Mouse (Mus musculus) layer of hippocampus, adult 8-10 months (tissue): Measurements from ENCODE around the gene Ncmap. TPM values are rescaled to one million over a fixed set of nuclear protein-coding genes. Genes with fewer than 3 reads are reported as not detected.

Experiments
- DNase-seq, 2 experiments: peaks; one replicate each; pipeline ENCODE4 v3.0.0; 2022; ENCODE audit warnings: low spot score in 2 of 2
- total RNA-seq, 4 experiments: library from RNA; stranded (reverse); gene quantifications; 2 replicates each; pipeline ENCODE4 v1.2.4; 2022

Ncmap gene
- 1 to 10 TPM in 1 of 4 experiments, under 1 TPM in 2, not detected in 1; 0.58 to 1.2 (median 0.96) TPM for total RNA-seq

GRCm38 (mm10) chr4:135397991-135398390 lies at the start of gene Ncmap:
Gene Ncmap, minus strand, starts transcription at chr4:135398227.
- no peak for DNase-seq

- no peak for DNase-seq
Observed at GRCm38 (mm10) chr4:135442473-135442872, 44.4 kb upstream of the Ncmap start.

GRCm38 (mm10) chr4:135439904-135440522 lies 42.0 kb upstream of the Ncmap start:
- no peak for DNase-seq

- no peak for DNase-seq
Observed at GRCm38 (mm10) chr4:135439188-135439647, 41.2 kb upstream of the Ncmap start.

GRCm38 (mm10) chr4:135437924-135438323 lies 39.9 kb upstream of the Ncmap start:
- no peak for DNase-seq

GRCm38 (mm10) chr4:135436291-135436690 lies 38.3 kb upstream of the Ncmap start:
- DNase-seq = no peak

- no peak for DNase-seq
Observed at GRCm38 (mm10) chr4:135434395-135434789, 36.4 kb upstream of the Ncmap start.

GRCm38 (mm10) chr4:135433443-135434394 lies 35.7 kb upstream of the Ncmap start, which contains the start of gene Rcan3:
Gene Rcan3, minus strand, starts transcription at chr4:135433853.
- peak; percentile 19 to 23 for DNase-seq

GRCm38 (mm10) chr4:135433086-135433442 lies 35.0 kb upstream of the Ncmap start:
- no peak for DNase-seq

- no peak for DNase-seq
Observed at GRCm38 (mm10) chr4:135429990-135430760, 32.1 kb upstream of the Ncmap start.

GRCm38 (mm10) chr4:135429383-135429782 lies 31.4 kb upstream of the Ncmap start:
- no peak for DNase-seq

GRCm38 (mm10) chr4:135426587-135426986 lies 28.6 kb upstream of the Ncmap start:
- DNase-seq = no peak

- DNase-seq = peak; percentile 79 to 86
Observed at GRCm38 (mm10) chr4:135425625-135426024, 27.6 kb upstream of the Ncmap start.

- no peak for DNase-seq
Observed at GRCm38 (mm10) chr4:135420961-135421360, 22.9 kb upstream of the Ncmap start.

GRCm38 (mm10) chr4:135420416-135420815 lies 22.4 kb upstream of the Ncmap start:
- no peak for DNase-seq

- no peak for DNase-seq
Observed at GRCm38 (mm10) chr4:135419996-135420395, 22.0 kb upstream of the Ncmap start.

GRCm38 (mm10) chr4:135416367-135416766 lies 18.3 kb upstream of the Ncmap start:
- DNase-seq = no peak

GRCm38 (mm10) chr4:135413491-135413890 lies 15.5 kb upstream of the Ncmap start:
- DNase-seq = no peak

- DNase-seq = peak in 1 of 2 experiments; percentile 28
Observed at GRCm38 (mm10) chr4:135411633-135412032, 13.6 kb upstream of the Ncmap start.

- DNase-seq = no peak
Observed at GRCm38 (mm10) chr4:135406180-135406579, 8.2 kb upstream of the Ncmap start.

- DNase-seq = no peak
Observed at GRCm38 (mm10) chr4:135404916-135405315, 6.9 kb upstream of the Ncmap start.

- no peak for DNase-seq
Observed at GRCm38 (mm10) chr4:135404048-135404447, 6.0 kb upstream of the Ncmap start.
